Mouse (Mus musculus) thymus, adult 2 months (tissue): ENCODE results near the gene Mrps26. TPM values are rescaled to one million over a fixed set of nuclear protein-coding genes. Genes with fewer than 3 reads are reported as not detected.

Source experiments
- DNase-seq: peaks from one replicate; pipeline ENCODE4 v3.0.0; 2021
- H3K27ac ChIP-seq: fragments of 200-500 bp; 2 replicates; pipeline ENCODE4 v1.5.1; 2012; ENCODE audit warnings: low read length, control low read depth; ENCODE audit not compliant: control insufficient read depth, insufficient read depth
- H3K27me3 ChIP-seq: fragments of 200-500 bp; 2 replicates; pipeline ENCODE4 v1.6.1; 2012; ENCODE audit warnings: mild to moderate bottlenecking, low read length, moderate library complexity, mixed read lengths; ENCODE audit not compliant: control insufficient read depth, insufficient read depth
- H3K36me3 ChIP-seq: fragments of 200-500 bp; 2 replicates; pipeline ENCODE4 v1.6.1; 2012; ENCODE audit warnings: mild to moderate bottlenecking, low read length, moderate library complexity; ENCODE audit not compliant: control insufficient read depth, insufficient read depth
- H3K4me1 ChIP-seq: fragments of 200-500 bp; replicated peaks from 2 replicates; pipeline ENCODE4 v1.6.1; 2012; ENCODE audit warnings: low read length; ENCODE audit not compliant: control insufficient read depth, insufficient read depth
- H3K4me3 ChIP-seq: fragments of 200-500 bp; 2 replicates; pipeline ENCODE4 v1.5.1; 2012; ENCODE audit warnings: mild to moderate bottlenecking, low read length, control low read depth, moderate library complexity; ENCODE audit not compliant: control insufficient read depth, insufficient read depth
- CTCF ChIP-seq: fragments of 200-500 bp; IDR thresholded peaks from 2 replicates; pipeline ENCODE4 v1.5.1; 2012; ENCODE audit warnings: mild to moderate bottlenecking, control low read depth, low read length, moderate library complexity, borderline replicate concordance; ENCODE audit not compliant: control insufficient read depth, poor library complexity, insufficient read depth; ENCODE audit errors: extremely low read depth
- POLR2A ChIP-seq: fragments of 200-500 bp; IDR thresholded peaks from 2 replicates; pipeline ENCODE4 v1.6.1; 2012; ENCODE audit warnings: mild to moderate bottlenecking, low read length, control low read depth, moderate library complexity; ENCODE audit not compliant: control insufficient read depth, poor library complexity, insufficient read depth; ENCODE audit errors: extremely low read depth
- WGBS: fragments of 180-500 bp; shearing (Covaris S2); methylation state at CpG from one replicate; pipeline ENCODE4 v1.1.7; 2018; 5-methylcytosine and 5-hydroxymethylcytosine counted together
- polyA plus RNA-seq: library from polyadenylated mRNA; depleted of rRNA; stranded (reverse); fragments of >200 nt; gene quantifications from 2 replicates; pipeline ENCODE4 v1.2.3, GENCODE M21; 2012

Gene Mrps26
- polyA plus RNA-seq, 1 experiment, result 112 TPM

GRCm38 (mm10) chr2:130589157-130589556 is 25.6 kb downstream of the Mrps26 start:
- no peaks in the 10 kb centered on the region for H3K36me3 ChIP-seq
- TF ChIP-seq POLR2A (no peak), CTCF (no peak)
- no peaks in the 10 kb centered on the region for H3K27me3 ChIP-seq
- no peak overlapping the region for H3K27ac ChIP-seq
- H3K4me1 ChIP-seq, result no peaks in the 10 kb centered on the region
- 82% methylated on average over 4 of the region's 4 CpGs for WGBS
- H3K4me3 ChIP-seq, result no peak overlapping the region
- DNase-seq, result no peak

GRCm38 (mm10) chr2:130589761-130590160 is 26.2 kb downstream of the Mrps26 start:
- DNase-seq, result no peak
- H3K36me3 ChIP-seq, result no peaks in the 10 kb centered on the region
- no peak for TF ChIP-seq CTCF
- no peak for TF ChIP-seq POLR2A
- H3K27ac ChIP-seq, result no peak overlapping the region
- H3K27me3 ChIP-seq, result no peaks in the 10 kb centered on the region
- H3K4me3 ChIP-seq, result no peak overlapping the region
- 98% methylated on average over 2 of the region's 2 CpGs for WGBS
- H3K4me1 ChIP-seq, result no peaks in the 10 kb centered on the region

GRCm38 (mm10) chr2:130591016-130591415 is 27.5 kb downstream of the Mrps26 start:
- Histone ChIP-seq H3K4me3 (no peak overlapping the region), H3K4me1 (no peaks in the 10 kb centered on the region), H3K36me3 (no peaks in the 10 kb centered on the region), H3K27ac (no peak overlapping the region), H3K27me3 (no peaks in the 10 kb centered on the region)
- TF ChIP-seq CTCF (no peak), POLR2A (no peak)
- no peak for DNase-seq
- 97% methylated on average over 2 of the region's 2 CpGs for WGBS

GRCm38 (mm10) chr2:130595596-130595995 is 32.1 kb downstream of the Mrps26 start:
- no peak overlapping the region for H3K27ac ChIP-seq
- no peaks in the 10 kb centered on the region for H3K27me3 ChIP-seq
- H3K36me3 ChIP-seq, result peaks cover 12% of the 10 kb centered on the region
- 83% methylated on average over 1 of the region's 1 CpGs for WGBS
- TF ChIP-seq CTCF (no peak), POLR2A (no peak)
- H3K4me3 ChIP-seq, result no peak overlapping the region
- no peaks in the 10 kb centered on the region for H3K4me1 ChIP-seq
- no peak for DNase-seq

GRCm38 (mm10) chr2:130597601-130598010 is 34.1 kb downstream of the Mrps26 start:
- peaks cover 19% of the 10 kb centered on the region for H3K36me3 ChIP-seq
- TF ChIP-seq CTCF (no peak), POLR2A (no peak)
- H3K27me3 ChIP-seq, result no peaks in the 10 kb centered on the region
- 70% methylated on average over 1 of the region's 1 CpGs for WGBS
- no peaks in the 10 kb centered on the region for H3K4me1 ChIP-seq
- peak; percentile 16 for DNase-seq
- no peak overlapping the region for H3K27ac ChIP-seq
- H3K4me3 ChIP-seq, result no peak overlapping the region

GRCm38 (mm10) chr2:130598399-130598798 is 34.9 kb downstream of the Mrps26 start:
- Histone ChIP-seq H3K27ac (no peak overlapping the region), H3K36me3 (peaks cover 23% of the 10 kb centered on the region), H3K27me3 (no peaks in the 10 kb centered on the region), H3K4me1 (no peaks in the 10 kb centered on the region), H3K4me3 (no peak overlapping the region)
- 99% methylated on average over 3 of the region's 3 CpGs for WGBS
- no peak for DNase-seq
- TF ChIP-seq POLR2A (no peak), CTCF (no peak)

GRCm38 (mm10) chr2:130602195-130602594 is 38.7 kb downstream of the Mrps26 start:
- H3K27me3 ChIP-seq, result no peaks in the 10 kb centered on the region
- TF ChIP-seq CTCF (no peak), POLR2A (no peak)
- peaks cover 18% of the 10 kb centered on the region for H3K36me3 ChIP-seq
- WGBS, result 94% methylated on average over 4 of the region's 4 CpGs
- no peak for DNase-seq
- no peak overlapping the region for H3K27ac ChIP-seq
- H3K4me3 ChIP-seq, result no peak overlapping the region
- H3K4me1 ChIP-seq, result no peaks in the 10 kb centered on the region
